Mouse (Mus musculus) layer of hippocampus, adult 18-20 months (tissue): ENCODE measurements around the gene Prdm1. TPM values are rescaled to one million over a fixed set of nuclear protein-coding genes. Genes with fewer than 3 reads are reported as not detected.

Experiments used
- DNase-seq, 2 experiments: peaks; one replicate each; pipeline ENCODE4 v3.0.0; 2022; ENCODE audit warnings: low spot score in 2 of 2
- long read RNA-seq: library from polyadenylated mRNA; stranded (forward); transcript quantifications from one replicate; pipeline ENCODE4 v2.0.0, GENCODE M21; 2021
- total RNA-seq, 2 experiments: library from RNA; stranded (reverse); gene quantifications; 2 replicates each; pipeline ENCODE4 v1.2.3; 2021

The Prdm1 gene
- total RNA-seq = under 1 TPM; 0.47 to 0.61 TPM
- long read RNA-seq, partial matches to known transcripts = 0 of 2 reads
- long read RNA-seq, other reads (novel, unspliced or antisense) = 1 of 2 reads

DNA sequence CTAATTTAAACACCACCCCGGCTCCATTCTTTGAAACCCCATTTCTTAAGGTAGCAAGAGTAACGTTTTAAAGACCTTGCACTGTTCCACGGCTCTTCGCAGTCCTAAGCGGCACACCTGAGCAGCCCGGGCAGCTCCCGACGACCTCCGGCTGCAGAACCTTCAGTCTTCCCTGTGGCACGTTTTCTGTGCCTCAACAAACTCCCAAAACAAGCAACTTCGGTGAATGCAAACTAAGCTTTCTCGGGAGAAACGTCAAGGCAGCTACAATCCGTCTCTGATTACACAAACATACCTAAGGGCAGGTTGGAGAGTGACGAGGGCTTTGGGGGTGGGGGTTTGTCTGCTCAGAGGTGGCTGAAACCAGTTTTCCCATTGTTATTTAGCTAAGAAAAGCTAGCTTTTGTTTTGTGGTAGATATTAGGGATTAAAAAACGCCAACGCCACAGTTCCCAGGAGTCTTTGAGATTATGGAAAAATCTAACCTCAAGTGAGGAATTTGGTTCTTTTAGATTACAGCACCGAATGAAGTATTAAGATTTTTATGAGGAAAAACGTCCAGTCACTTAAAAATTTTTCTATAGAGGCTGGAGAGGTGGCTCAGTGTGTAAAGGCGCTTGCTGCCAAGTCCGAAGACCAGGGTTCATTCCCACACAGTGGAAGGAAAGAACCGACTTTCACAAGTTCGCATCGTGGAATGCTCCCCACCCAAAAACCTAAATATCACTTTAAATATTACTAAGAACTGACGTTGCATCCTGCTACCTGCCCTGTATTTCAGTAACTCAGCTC is at the start of gene Prdm1:
Gene Prdm1 (minus strand): TSS at position 211 of the 792 bp plus-strand sequence.
- no peak for DNase-seq

DNA sequence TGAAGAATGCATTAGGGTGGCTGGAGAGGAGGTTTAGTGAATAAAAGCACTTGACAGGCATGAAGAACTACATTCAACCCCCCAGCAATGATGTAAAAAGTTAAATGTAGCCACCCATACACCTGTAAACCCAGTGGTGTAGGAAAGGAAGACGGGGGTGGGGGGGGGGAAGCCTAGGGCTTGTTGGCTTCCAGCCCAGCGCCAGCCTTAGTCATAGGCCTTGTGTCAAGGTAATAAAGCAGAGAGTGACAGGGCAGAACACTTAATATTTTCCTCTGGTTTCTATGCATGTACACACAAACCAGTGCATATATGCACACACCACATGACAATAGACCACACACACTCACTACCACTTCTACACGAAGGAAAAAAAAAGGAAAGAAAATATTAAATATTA is 37.7 kb upstream of the Prdm1 start:
- no peak for DNase-seq

GRCm38 (mm10) chr10:44565109-44565508 is 36.8 kb upstream of the Prdm1 start:
- DNase-seq = no peak

- no peak for DNase-seq
These were observed 28.5 kb upstream of the Prdm1 start for GRCm38 (mm10) chr10:44556845-44557244.

DNA sequence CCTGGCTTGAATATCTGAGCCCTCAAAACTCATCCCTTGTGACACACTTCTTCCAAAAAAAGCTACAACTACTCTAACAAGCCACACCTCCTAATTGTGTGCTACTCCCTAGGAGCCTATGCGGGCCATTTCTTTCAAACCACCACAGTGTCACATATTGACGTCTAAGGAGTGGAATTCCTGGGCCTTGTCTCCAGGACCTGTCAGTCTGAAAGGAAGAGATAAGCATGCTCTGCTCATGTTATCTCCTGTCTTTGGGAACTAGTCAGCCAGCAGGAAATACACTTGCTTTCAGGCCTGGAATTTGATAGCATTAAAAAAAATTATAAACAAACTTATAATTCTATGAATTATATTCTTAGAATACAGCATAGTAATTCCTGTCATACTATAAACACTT is 27.0 kb upstream of the Prdm1 start:
- DNase-seq = no peak

- DNase-seq = no peak
These were observed 25.3 kb upstream of the Prdm1 start for GRCm38 (mm10) chr10:44553648-44554047.

- no peak for DNase-seq
These were observed 10.8 kb upstream of the Prdm1 start for GRCm38 (mm10) chr10:44539033-44539578.

DNA sequence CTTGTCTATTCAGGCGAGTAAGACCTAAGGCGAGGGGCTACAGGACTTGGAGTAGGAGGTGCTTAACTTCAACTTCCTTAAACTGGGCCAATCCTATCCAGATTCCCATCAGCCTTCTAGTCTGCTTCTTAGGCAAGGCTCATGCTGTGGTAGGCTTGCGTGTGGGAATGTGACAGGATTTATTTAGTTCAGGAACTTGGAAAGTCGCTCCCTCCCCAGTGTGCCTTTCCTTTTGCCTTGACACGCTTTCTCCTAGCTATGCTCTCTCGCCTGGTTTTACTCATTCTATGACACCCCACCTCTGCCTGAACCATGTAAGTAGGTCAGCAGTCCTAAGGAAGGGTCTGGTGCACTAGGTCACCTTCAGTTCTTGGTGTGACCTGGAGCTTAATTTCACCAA is 9.8 kb upstream of the Prdm1 start:
- no peak for DNase-seq

DNA sequence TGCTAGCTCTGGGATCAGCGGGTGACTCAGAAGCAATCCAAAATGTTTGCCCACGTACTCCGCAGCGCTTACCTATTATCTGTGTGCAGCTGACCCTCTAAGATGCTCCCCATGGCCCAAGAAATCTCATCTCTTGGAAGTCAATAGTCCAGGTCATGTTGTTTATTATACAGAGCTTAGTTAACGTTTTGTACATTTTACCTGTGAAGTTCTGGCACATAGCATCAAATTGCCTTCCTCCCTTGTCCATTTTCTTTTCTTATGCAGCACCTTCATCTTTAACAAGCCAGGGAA is 1.7 kb upstream of the Prdm1 start:
- DNase-seq = no peak

- peak; percentile 11 to 39 for DNase-seq
These were observed 1.1 kb upstream of the Prdm1 start for GRCm38 (mm10) chr10:44529218-44530066.

GRCm38 (mm10) chr10:44527651-44528050 is 650 bp downstream of the Prdm1 start:
- DNase-seq = no peak

DNA sequence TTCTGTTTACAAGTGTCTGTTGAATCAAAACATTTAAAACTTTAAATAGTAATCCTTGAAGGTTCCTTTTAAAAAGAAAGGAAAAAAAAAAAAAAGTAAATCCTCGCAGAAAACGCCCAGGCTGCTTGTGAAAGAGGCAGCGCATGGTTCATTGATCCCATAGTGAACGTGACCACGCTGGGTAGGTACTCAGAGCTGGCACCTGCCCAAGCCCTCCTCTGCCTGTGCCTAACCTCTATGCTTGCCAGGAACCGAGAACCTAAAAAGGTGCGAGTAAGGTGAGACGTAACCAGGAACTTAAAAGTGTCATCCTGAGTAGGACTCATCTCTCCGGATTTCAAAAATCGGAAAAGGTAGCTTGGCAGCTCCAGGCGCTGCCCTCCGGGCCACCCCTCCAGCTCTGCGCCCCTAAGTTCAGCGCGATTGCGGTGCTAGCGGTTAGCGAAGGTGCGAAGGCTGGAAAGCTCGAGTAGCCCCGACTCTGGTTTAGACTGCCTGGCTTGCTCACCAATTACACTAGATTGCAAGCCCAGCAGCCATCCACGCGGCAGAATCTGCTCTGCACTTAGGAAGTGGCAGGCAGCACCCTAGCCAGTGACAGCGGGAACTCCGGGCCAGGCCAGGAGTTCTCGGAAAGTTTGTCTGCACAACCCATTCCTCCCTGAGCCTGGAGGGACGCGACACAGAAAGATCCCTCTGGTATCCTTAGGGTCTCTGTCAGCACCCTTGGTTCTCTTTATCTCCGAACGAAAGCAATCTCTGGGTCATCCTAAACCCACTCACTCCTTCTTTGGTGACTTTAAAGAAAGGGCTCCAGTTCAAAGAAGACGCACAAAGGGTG is 1.3 kb downstream of the Prdm1 start:
- DNase-seq = no peak

DNA sequence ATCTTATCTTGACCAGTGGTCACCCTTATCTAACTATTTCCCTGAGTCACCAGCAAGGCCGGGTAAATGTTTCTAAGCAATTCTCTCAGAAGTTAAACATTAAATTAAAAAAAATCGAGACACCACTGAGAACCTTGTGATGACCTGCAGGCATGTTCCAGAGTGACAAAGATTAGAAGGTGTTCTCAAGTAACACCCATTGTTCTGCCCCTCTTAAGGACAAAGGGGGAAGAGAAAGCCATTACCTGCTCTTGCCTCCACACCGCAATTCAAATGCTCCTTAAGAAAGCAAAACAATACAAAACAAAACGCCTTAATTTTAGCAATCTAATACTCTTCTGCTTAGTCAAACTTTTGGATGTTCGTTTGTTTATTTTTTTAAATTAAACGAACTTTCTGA is 8.1 kb downstream of the Prdm1 start:
- no peak for DNase-seq

DNA sequence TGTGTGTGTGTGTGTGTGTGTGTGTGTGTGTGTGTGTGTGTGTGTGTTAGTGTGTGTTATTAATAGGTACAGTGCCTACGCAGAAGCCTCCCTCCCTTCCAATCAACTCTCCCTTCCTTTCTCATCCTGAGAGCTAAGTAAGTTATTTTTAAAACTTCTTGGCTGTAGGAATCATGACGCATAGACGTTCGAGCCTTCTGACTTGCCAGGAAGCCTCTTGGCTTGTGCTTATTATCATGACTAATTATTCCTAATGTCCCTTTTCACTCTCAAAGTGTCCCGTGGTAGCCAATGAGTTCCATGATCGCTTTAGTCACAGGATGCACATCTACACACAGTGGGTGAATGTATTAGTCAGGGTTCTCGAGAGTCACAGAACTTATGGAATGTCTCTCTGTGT is 9.7 kb downstream of the Prdm1 start:
- DNase-seq = no peak

DNA sequence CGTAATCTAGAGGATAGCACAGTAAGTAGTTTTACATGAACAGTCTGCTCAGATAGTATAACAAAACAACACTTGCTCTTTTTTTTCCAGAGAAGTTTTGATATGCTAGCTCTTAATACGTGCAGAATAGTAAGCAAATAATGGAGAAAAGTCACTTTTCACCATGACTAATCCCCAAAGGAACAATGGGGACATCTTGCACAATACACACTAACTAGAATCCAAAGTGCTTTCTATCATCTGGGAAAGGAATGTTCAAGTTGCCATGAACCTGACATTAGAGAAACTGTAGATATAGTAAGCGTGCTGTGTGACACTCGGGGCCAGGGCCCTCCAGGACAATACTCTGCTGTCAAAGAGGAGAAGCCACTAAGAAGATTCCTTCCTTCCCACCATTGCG is 15.2 kb downstream of the Prdm1 start:
- no peak for DNase-seq

DNA sequence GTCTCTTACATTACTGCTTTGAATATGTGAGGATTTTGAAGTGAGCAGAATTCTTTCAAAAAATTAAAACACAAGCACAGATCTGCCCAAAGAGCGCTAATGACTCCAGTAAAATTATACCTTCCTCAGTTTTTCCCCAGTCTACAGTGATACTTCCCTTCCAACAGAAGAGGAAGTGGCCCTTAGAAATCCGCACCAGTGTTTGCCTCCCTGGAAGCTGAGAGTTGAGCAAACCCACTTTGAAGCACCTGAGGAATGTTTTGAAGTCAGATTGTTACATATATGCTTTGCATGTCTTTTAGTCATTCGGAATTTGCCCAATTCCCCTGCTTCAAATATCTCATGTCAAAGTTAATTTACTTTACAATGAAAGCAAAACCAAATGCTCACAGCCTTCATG is 17.3 kb downstream of the Prdm1 start:
- no peak for DNase-seq

GRCm38 (mm10) chr10:44508649-44509048 is 19.7 kb downstream of the Prdm1 start:
- DNase-seq = no peak

DNA sequence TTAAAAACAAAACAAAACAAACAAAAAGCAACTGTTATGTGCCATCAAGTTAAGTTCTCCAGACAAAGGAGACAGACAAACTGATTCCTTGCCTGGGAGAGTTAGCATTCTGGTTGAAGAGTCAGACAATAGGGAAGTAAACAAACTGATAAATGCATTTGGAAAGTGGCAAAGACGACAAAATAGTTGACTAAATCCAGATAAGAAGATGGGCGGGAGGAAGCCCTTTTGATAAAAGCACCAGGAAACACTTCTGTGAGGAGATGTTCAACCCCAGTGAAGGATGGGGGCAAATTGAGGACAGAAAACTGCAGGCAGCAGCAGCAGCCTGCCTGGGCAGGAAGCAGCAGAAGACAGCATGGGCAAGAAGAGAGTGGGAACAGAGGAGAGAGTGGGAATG is 20.3 kb downstream of the Prdm1 start:
- no peak for DNase-seq

- no peak for DNase-seq
These were observed 25.4 kb downstream of the Prdm1 start for GRCm38 (mm10) chr10:44502891-44503290.

DNA sequence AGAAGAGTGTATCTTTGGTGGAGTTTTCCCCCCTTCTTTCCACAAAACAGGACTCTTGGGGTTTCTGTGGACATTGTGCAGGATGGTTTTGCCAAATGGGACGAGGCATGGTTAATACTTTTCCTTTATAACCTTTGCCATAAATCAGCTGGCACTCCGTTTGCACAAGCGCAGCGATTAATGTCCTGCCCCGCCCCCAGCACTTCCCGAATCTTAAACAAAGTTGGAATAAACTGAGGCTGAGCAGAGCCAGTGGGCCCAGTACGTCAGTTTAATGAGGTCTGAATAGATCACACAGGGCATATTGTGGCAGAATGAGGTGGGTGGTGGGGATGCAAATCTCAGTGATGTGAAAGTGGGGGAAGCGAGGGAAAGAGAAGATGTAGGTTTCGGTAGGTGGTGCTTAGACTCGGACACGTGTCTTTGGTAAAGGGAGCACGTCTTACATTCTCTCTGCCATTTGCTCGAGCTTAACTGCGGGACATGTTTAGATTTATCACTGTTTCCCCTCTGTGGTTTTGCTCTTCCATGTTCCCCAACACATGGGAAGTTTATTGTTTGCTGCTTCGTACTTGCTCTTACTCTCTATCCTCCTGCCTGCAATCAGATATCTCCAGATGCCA is 28.3 kb downstream of the Prdm1 start:
- no peak for DNase-seq
